Mouse (Mus musculus): ENCODE data around the gene Sucnr1. TPM values are rescaled to one million over a fixed set of nuclear protein-coding genes. Genes with fewer than 3 reads are reported as not detected.
A peak's percentile ranks its signal among the peaks of the same experiment; 100 is the strongest.

Gene Sucnr1
- polyA plus RNA-seq (2015; fragmentation: Nextera tagmentation; extraction: Ambion mirVana), result 0.05 TPM in 1 of 2 replicates, not detected in the other

GRCm38 (mm10) chr3:60081648-60082047 is at the start of gene Sucnr1:
TSS of gene Sucnr1 (plus strand) at chr3:60081869.
- H3K9me3 ChIP-seq (replicated peaks; ENCODE audit: control insufficient read depth, low read length), result no peaks in the 10 kb centered on the region
- 45% methylated on average over 4 of the region's 4 CpGs for WGBS (ENCODE audit: insufficient replicate concordance)
- ATAC-seq (ENCODE audit: low read depth), result no peak

GRCm38 (mm10) chr3:60046221-60046913 is 35.3 kb upstream of the Sucnr1 start:
- H3K27ac ChIP-seq (ENCODE audit: low read length), result no peak overlapping the region
- H3K4me1 ChIP-seq (ENCODE audit: control insufficient read depth, low read depth, low read length), result no peaks in the 10 kb centered on the region
- H3K9ac ChIP-seq (ENCODE audit: low read depth, low read length), result no peak overlapping the region
- H3K9me3 ChIP-seq (replicated peaks; ENCODE audit: control insufficient read depth, low read length), result no peaks in the 10 kb centered on the region
- 53% methylated on average over 3 of the region's 3 CpGs for WGBS (ENCODE audit: insufficient replicate concordance)
- no peak overlapping the region; the same call in 1 of the 2 replicates for H3K4me3 ChIP-seq (ENCODE audit: low read depth, low read length)
- no peaks in the 10 kb centered on the region for H3K27me3 ChIP-seq (ENCODE audit: control insufficient read depth, insufficient read depth, low read depth, low read length)
- no peak; the same call in 1 of the 2 replicates for ATAC-seq (ENCODE audit: low read depth)
- peak overlapping the region; percentile 3; the same call in 1 of the 2 replicates for H3K4me2 ChIP-seq (ENCODE audit: low read depth, low read length)
- no peaks in the 10 kb centered on the region for H3K36me3 ChIP-seq (ENCODE audit: control insufficient read depth, insufficient read depth)

More at GRCm38 (mm10) chr3:60081648-60082047, at the start of gene Sucnr1:
- H3K36me3 ChIP-seq (ENCODE audit: control insufficient read depth, insufficient read depth), result no peaks in the 10 kb centered on the region
- no peak within 1 kb of the TSS for H3K27ac ChIP-seq (ENCODE audit: low read length)
- no peak within 1 kb of the TSS for H3K4me2 ChIP-seq (ENCODE audit: low read depth, low read length)
- H3K27me3 ChIP-seq (ENCODE audit: control insufficient read depth, insufficient read depth, low read depth, low read length), result no peaks in the 10 kb centered on the region
- H3K4me3 ChIP-seq (ENCODE audit: low read depth, low read length), result no peak within 1 kb of the TSS
- no peaks in the 10 kb centered on the region for H3K4me1 ChIP-seq (ENCODE audit: control insufficient read depth, low read depth, low read length)
- no peak within 1 kb of the TSS for H3K9ac ChIP-seq (ENCODE audit: low read depth, low read length)

DNA sequence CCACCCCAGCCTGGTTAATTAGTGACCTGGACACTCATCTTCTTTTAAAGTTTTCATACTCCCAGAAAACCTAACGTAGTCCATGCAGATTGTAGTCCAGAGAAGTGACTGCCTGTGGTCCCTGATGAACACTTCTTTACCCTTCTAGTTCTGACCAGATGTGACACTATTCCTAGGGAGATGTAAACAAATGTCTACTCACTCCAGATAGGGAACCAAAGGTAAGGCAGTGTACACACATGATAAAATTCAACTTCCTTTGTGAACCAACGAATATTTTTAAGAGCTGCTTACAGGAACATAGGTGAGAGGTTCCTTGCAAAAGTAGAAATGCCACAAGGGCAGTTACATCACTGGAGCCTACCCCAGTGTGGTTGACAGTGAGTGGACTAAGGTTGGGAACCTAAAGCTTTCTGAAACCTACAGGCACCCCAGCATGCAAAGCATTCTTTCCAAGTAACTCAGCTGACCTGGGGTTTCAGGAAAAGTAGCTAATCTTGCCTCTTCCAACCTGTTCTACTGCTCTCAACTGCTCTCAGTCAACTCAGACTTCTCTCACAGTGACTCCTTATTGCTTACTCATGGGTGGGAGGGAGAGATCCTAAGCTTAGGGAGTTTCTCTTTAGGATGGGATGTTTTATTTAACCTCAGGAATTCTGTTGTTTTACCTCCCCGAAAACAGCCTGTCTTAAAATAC is 28.3 kb upstream of the Sucnr1 start:
- 43% methylated on average over 3 of the region's 3 CpGs for WGBS (ENCODE audit: insufficient replicate concordance)

DNA sequence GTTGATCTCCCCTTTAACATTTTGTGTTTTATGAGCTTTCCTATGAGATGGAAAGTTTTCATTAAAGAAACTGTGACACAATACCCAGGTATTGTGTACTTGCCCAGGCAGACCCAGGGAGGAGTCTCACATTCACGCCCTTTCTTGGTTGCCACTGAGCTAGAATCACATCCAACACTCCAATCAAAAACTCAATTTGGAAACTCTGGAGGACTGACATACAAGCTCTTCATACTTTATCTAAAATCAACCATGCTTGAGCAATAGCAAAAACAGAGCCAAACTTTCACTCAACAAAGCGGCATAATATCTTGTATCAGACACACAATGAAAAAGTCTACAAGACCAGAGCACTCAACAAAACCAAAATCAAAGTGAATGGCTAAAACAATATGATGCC is 27.7 kb upstream of the Sucnr1 start:
- H3K4me3 ChIP-seq (ENCODE audit: low read depth, low read length), result no peak overlapping the region
- H3K9ac ChIP-seq (ENCODE audit: low read depth, low read length), result no peak overlapping the region
- no peaks in the 10 kb centered on the region for H3K4me1 ChIP-seq (ENCODE audit: control insufficient read depth, low read depth, low read length)
- H3K36me3 ChIP-seq (ENCODE audit: control insufficient read depth, insufficient read depth), result no peaks in the 10 kb centered on the region
- no peak overlapping the region for H3K27ac ChIP-seq (ENCODE audit: low read length)
- 65% methylated on average over 2 of the region's 2 CpGs for WGBS (ENCODE audit: insufficient replicate concordance)
- no peaks in the 10 kb centered on the region for H3K27me3 ChIP-seq (ENCODE audit: control insufficient read depth, insufficient read depth, low read depth, low read length)
- no peaks in the 10 kb centered on the region for H3K9me3 ChIP-seq (replicated peaks; ENCODE audit: control insufficient read depth, low read length)
- no peak overlapping the region for H3K4me2 ChIP-seq (ENCODE audit: low read depth, low read length)
- no peak for ATAC-seq (ENCODE audit: low read depth)

More for the DNA sequence above, 28.3 kb upstream of the Sucnr1 start:
- 0 out of 2 replicates have a peak, but pooled peaks have one; percentile 16 for ATAC-seq (ENCODE audit: low read depth)
- H3K4me2 ChIP-seq (ENCODE audit: low read depth, low read length), result no peak overlapping the region
- H3K9ac ChIP-seq (ENCODE audit: low read depth, low read length), result no peak overlapping the region
- no peaks in the 10 kb centered on the region for H3K9me3 ChIP-seq (replicated peaks; ENCODE audit: control insufficient read depth, low read length)
- no peak overlapping the region for H3K4me3 ChIP-seq (ENCODE audit: low read depth, low read length)
- H3K36me3 ChIP-seq (ENCODE audit: control insufficient read depth, insufficient read depth), result no peaks in the 10 kb centered on the region
- H3K27me3 ChIP-seq (ENCODE audit: control insufficient read depth, insufficient read depth, low read depth, low read length), result no peaks in the 10 kb centered on the region
- no peak overlapping the region for H3K27ac ChIP-seq (ENCODE audit: low read length)
- H3K4me1 ChIP-seq (ENCODE audit: control insufficient read depth, low read depth, low read length), result no peaks in the 10 kb centered on the region

- 25% methylated on average over 3 of the region's 3 CpGs for WGBS (ENCODE audit: insufficient replicate concordance)
- Histone ChIP-seq H3K27me3 (ENCODE audit: control insufficient read depth, insufficient read depth, low read depth, low read length) (no peaks in the 10 kb centered on the region), H3K36me3 (ENCODE audit: control insufficient read depth, insufficient read depth) (no peaks in the 10 kb centered on the region), H3K9me3 (replicated peaks; ENCODE audit: control insufficient read depth, low read length) (no peaks in the 10 kb centered on the region), H3K4me3 (ENCODE audit: low read depth, low read length) (no peak overlapping the region), H3K4me2 (ENCODE audit: low read depth, low read length) (no peak overlapping the region), H3K4me1 (ENCODE audit: control insufficient read depth, low read depth, low read length) (no peaks in the 10 kb centered on the region), H3K9ac (ENCODE audit: low read depth, low read length) (no peak overlapping the region), H3K27ac (ENCODE audit: low read length) (no peak overlapping the region)
- no peak for ATAC-seq (ENCODE audit: low read depth)
These were observed 25.2 kb upstream of the Sucnr1 start for GRCm38 (mm10) chr3:60056451-60056850.

- Histone ChIP-seq H3K4me2 (ENCODE audit: low read depth, low read length) (no peak overlapping the region), H3K27me3 (ENCODE audit: control insufficient read depth, insufficient read depth, low read depth, low read length) (no peaks in the 10 kb centered on the region), H3K36me3 (ENCODE audit: control insufficient read depth, insufficient read depth) (no peaks in the 10 kb centered on the region), H3K9me3 (replicated peaks; ENCODE audit: control insufficient read depth, low read length) (no peaks in the 10 kb centered on the region), H3K9ac (ENCODE audit: low read depth, low read length) (no peak overlapping the region), H3K4me1 (ENCODE audit: control insufficient read depth, low read depth, low read length) (no peaks in the 10 kb centered on the region), H3K4me3 (ENCODE audit: low read depth, low read length) (no peak overlapping the region), H3K27ac (ENCODE audit: low read length) (no peak overlapping the region)
- WGBS (ENCODE audit: insufficient replicate concordance), result 59% methylated on average over 2 of the region's 2 CpGs
- ATAC-seq (ENCODE audit: low read depth), result no peak
These were observed 24.4 kb upstream of the Sucnr1 start for GRCm38 (mm10) chr3:60057070-60057808.

DNA sequence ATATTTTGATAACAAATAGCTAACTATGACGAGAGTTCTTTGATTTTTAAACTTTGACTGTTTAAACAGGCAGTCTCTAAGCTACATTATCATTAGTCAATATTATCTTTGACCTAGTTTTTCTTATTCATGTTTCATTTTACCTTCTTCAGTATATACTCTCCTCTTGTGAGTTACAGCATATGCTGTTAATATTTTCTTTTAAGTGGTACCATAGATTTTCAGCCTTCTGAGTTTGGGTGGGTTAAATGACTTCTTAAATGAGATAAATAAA is 23.9 kb upstream of the Sucnr1 start:
- Histone ChIP-seq H3K36me3 (ENCODE audit: control insufficient read depth, insufficient read depth) (no peaks in the 10 kb centered on the region), H3K9ac (ENCODE audit: low read depth, low read length) (no peak overlapping the region), H3K27me3 (ENCODE audit: control insufficient read depth, insufficient read depth, low read depth, low read length) (no peaks in the 10 kb centered on the region), H3K4me3 (ENCODE audit: low read depth, low read length) (no peak overlapping the region), H3K4me1 (ENCODE audit: control insufficient read depth, low read depth, low read length) (no peaks in the 10 kb centered on the region), H3K9me3 (replicated peaks; ENCODE audit: control insufficient read depth, low read length) (no peaks in the 10 kb centered on the region), H3K4me2 (ENCODE audit: low read depth, low read length) (no peak overlapping the region), H3K27ac (ENCODE audit: low read length) (no peak overlapping the region)
- WGBS (ENCODE audit: insufficient replicate concordance), result 40% methylated on average over 1 of the region's 1 CpGs
- no peak for ATAC-seq (ENCODE audit: low read depth)

- H3K27ac ChIP-seq (ENCODE audit: low read length), result no peak overlapping the region
- no peaks in the 10 kb centered on the region for H3K4me1 ChIP-seq (ENCODE audit: control insufficient read depth, low read depth, low read length)
- H3K4me3 ChIP-seq (ENCODE audit: low read depth, low read length), result no peak overlapping the region
- H3K9me3 ChIP-seq (replicated peaks; ENCODE audit: control insufficient read depth, low read length), result no peaks in the 10 kb centered on the region
- no peak for ATAC-seq (ENCODE audit: low read depth)
- H3K27me3 ChIP-seq (ENCODE audit: control insufficient read depth, insufficient read depth, low read depth, low read length), result no peaks in the 10 kb centered on the region
- H3K9ac ChIP-seq (ENCODE audit: low read depth, low read length), result no peak overlapping the region
- H3K36me3 ChIP-seq (ENCODE audit: control insufficient read depth, insufficient read depth), result no peaks in the 10 kb centered on the region
- H3K4me2 ChIP-seq (ENCODE audit: low read depth, low read length), result no peak overlapping the region
- 64% methylated on average over 1 of the region's 1 CpGs for WGBS (ENCODE audit: insufficient replicate concordance)
These were observed 2.7 kb upstream of the Sucnr1 start for GRCm38 (mm10) chr3:60078883-60079415.
